Mouse (Mus musculus): ENCODE data around the gene Ctnnbip1. TPM values are rescaled to one million over a fixed set of nuclear protein-coding genes. Genes with fewer than 3 reads are reported as not detected.

Ctnnbip1 gene
- total and polyA plus RNA-seq, 2 experiments from 2014 or later: 105 to 134 TPM

GRCm38 (mm10) chr4:149614869-149615268 lies 96.8 kb downstream of the Ctnnbip1 start:
- peaks cover 14% of the 10 kb centered on the region for H3K36me3 ChIP-seq (ENCODE audit: insufficient read depth)
- 98% methylated on average over 3 of the region's 3 CpGs for WGBS
- H3K27me3 ChIP-seq (ENCODE audit: insufficient read depth, low read length): no peaks in the 10 kb centered on the region
- no peak overlapping the region for H3K4me3 ChIP-seq (ENCODE audit: low read depth, low read length)
- no peak overlapping the region for H3K27ac ChIP-seq (ENCODE audit: low read depth, low read length)
- peaks cover 4% of the 10 kb centered on the region; the same call in 1 of the 2 replicates for H3K9me3 ChIP-seq (ENCODE audit: low read length)
- H3K9ac ChIP-seq: no peak overlapping the region
- peak; percentile 44 for TF ChIP-seq CTCF (IDR thresholded peaks at IDR 0.05; ENCODE audit: low read depth)
- DNase-seq (no peak), ATAC-seq (no peak)
- H3K4me2 ChIP-seq (ENCODE audit: low read depth): no peak overlapping the region
- no peaks in the 10 kb centered on the region for H3K4me1 ChIP-seq (ENCODE audit: insufficient read depth)

Small RNAs within 50 kb of the gene (microRNA-seq; reads per million reads assigned to microRNA genes)
- 0.73 to 1.2 reads per million in 2 experiments for gene Mir5616

Other genes starting within 250 kb of the Ctnnbip1 start
- gene Kif1b, start 210.5 kb upstream of the Ctnnbip1 start, total RNA-seq (2014; rRNA removed): 209 and 270 TPM in 2 replicates
- 139 and 202 TPM in 2 replicates for gene Kif1b, start 210.5 kb upstream of the Ctnnbip1 start, polyA plus RNA-seq (2015; fragmentation: Nextera tagmentation; extraction: Ambion mirVana)
- gene Ube4b, start 91.5 kb upstream of the Ctnnbip1 start, total RNA-seq (2014; rRNA removed): 81.0 and 93.3 TPM in 2 replicates
- 41.0 and 47.6 TPM in 2 replicates for gene Ube4b, start 91.5 kb upstream of the Ctnnbip1 start, polyA plus RNA-seq (2015; fragmentation: Nextera tagmentation; extraction: Ambion mirVana)
- gene Rbp7, start 63.3 kb upstream of the Ctnnbip1 start, total RNA-seq (2014; rRNA removed): not detected in 2 replicates
- 0.30 and 0.49 TPM in 2 replicates for gene Rbp7, start 63.3 kb upstream of the Ctnnbip1 start, polyA plus RNA-seq (2015; fragmentation: Nextera tagmentation; extraction: Ambion mirVana)
- not detected in 2 replicates for gene Tmem274, start 40.9 kb upstream of the Ctnnbip1 start, total RNA-seq (2014; rRNA removed)
- gene Tmem274, start 40.9 kb upstream of the Ctnnbip1 start, polyA plus RNA-seq (2015; fragmentation: Nextera tagmentation; extraction: Ambion mirVana): not detected in 2 replicates
- 3.6 and 6.5 TPM in 2 replicates for gene Nmnat1, start 33.0 kb upstream of the Ctnnbip1 start, total RNA-seq (2014; rRNA removed)
- 4.8 and 6.4 TPM in 2 replicates for gene Nmnat1, start 33.0 kb upstream of the Ctnnbip1 start, polyA plus RNA-seq (2015; fragmentation: Nextera tagmentation; extraction: Ambion mirVana)
- 44.2 and 62.5 TPM in 2 replicates for gene Lzic, start 33.0 kb upstream of the Ctnnbip1 start, total RNA-seq (2014; rRNA removed)
- gene Lzic, start 33.0 kb upstream of the Ctnnbip1 start, polyA plus RNA-seq (2015; fragmentation: Nextera tagmentation; extraction: Ambion mirVana): 38.9 and 46.9 TPM in 2 replicates
- gene Clstn1, start 68.2 kb downstream of the Ctnnbip1 start, total RNA-seq (2014; rRNA removed): 367 and 451 TPM in 2 replicates
- 142 and 179 TPM in 2 replicates for gene Clstn1, start 68.2 kb downstream of the Ctnnbip1 start, polyA plus RNA-seq (2015; fragmentation: Nextera tagmentation; extraction: Ambion mirVana)
- 17.0 and 21.8 TPM in 2 replicates for gene Pik3cd, start 184.3 kb downstream of the Ctnnbip1 start, total RNA-seq (2014; rRNA removed)
- gene Pik3cd, start 184.3 kb downstream of the Ctnnbip1 start, polyA plus RNA-seq (2015; fragmentation: Nextera tagmentation; extraction: Ambion mirVana): 11.3 and 11.7 TPM in 2 replicates
- gene Tmem201, start 219.8 kb downstream of the Ctnnbip1 start, total RNA-seq (2014; rRNA removed): 38.6 and 50.7 TPM in 2 replicates
- gene Tmem201, start 219.8 kb downstream of the Ctnnbip1 start, polyA plus RNA-seq (2015; fragmentation: Nextera tagmentation; extraction: Ambion mirVana): 31.9 and 39.6 TPM in 2 replicates